Mouse (Mus musculus) kidney, embryonic 15.5 days (tissue): ENCODE results near the gene Tnpo2. TPM values are rescaled to one million over a fixed set of nuclear protein-coding genes. Genes with fewer than 3 reads are reported as not detected.

Source experiments
- ATAC-seq: fragments of 200-750 bp; cut with Nextera tagmentation; replicated peaks from 2 replicates; pipeline ENCODE4 v1.8.0; 2017; ENCODE audit warnings: moderate TSS enrichment; ENCODE audit not compliant: low FRiP score
- H3K27ac ChIP-seq: fragments of 300-500 bp; sonication (generic); 2 replicates; pipeline ENCODE4 v1.5.1; 2015; ENCODE audit warnings: mild to moderate bottlenecking, inconsistent platforms
- H3K27me3 ChIP-seq: fragments of 300-500 bp; sonication (generic); 2 replicates; pipeline ENCODE4 v1.6.1; 2015; ENCODE audit warnings: inconsistent platforms
- H3K36me3 ChIP-seq: fragments of 300-500 bp; sonication (generic); 2 replicates; pipeline ENCODE4 v1.6.1; 2015; ENCODE audit warnings: inconsistent platforms
- H3K4me1 ChIP-seq: fragments of 300-500 bp; sonication (generic); 2 replicates; pipeline ENCODE4 v1.6.1; 2015; ENCODE audit warnings: inconsistent platforms
- H3K4me2 ChIP-seq: fragments of 300-500 bp; sonication (generic); 2 replicates; pipeline ENCODE4 v1.6.1; 2015; ENCODE audit warnings: moderate library complexity, mild to moderate bottlenecking, inconsistent platforms
- H3K4me3 ChIP-seq: fragments of 300-500 bp; sonication (generic); replicated peaks from 2 replicates; pipeline ENCODE4 v1.5.1; 2015; ENCODE audit warnings: mild to moderate bottlenecking, inconsistent platforms
- H3K9ac ChIP-seq: fragments of 300-500 bp; sonication (generic); 2 replicates; pipeline ENCODE4 v1.6.1; 2015; ENCODE audit warnings: mild to moderate bottlenecking, inconsistent platforms
- H3K9me3 ChIP-seq: fragments of 300-500 bp; sonication (generic); replicated peaks from 2 replicates; pipeline ENCODE4 v1.6.1; 2016; ENCODE audit warnings: inconsistent platforms
- WGBS: fragments of 180-500 bp; shearing (Covaris S2); methylation state at CpG from one replicate; pipeline ENCODE4 v1.1.7; 2015; ENCODE audit warnings: mixed read lengths; 5-methylcytosine and 5-hydroxymethylcytosine counted together
- polyA plus RNA-seq: library from polyadenylated mRNA; unstranded; fragments of >200 nt; fragmentation: Nextera tagmentation; extraction: Ambion mirVana; gene quantifications from 2 replicates; pipeline ENCODE4 v1.2.1, GENCODE M21; 2015

Gene Tnpo2
- polyA plus RNA-seq, 1 experiment from 2014 or later: 30.0 TPM

DNA sequence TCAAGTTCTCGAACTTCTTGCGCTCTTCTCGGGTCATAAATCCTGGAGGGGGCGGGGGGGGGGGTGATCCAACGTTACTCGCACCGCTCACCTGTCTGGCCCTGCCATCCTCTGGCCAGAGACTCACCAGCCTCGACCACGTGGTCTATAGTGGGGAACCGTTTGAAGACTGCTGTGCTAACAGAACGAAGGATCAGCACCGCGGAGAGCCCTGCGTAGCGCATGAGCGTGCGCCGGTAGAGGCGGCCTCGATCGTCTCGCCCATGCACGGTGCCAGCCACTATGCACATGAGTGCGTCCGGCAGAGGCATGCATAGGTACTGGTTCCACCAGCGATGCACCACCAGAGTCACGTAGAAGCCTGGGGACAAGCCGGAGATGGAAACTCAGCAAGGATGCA is 25.5 kb upstream of the Tnpo2 start:
- Histone ChIP-seq H3K27me3 (peaks cover 67% of the 10 kb centered on the region), H3K27ac (no peak overlapping the region), H3K36me3 (no peaks in the 10 kb centered on the region), H3K4me1 (peaks cover 12% of the 10 kb centered on the region), H3K9ac (no peak overlapping the region), H3K4me3 (no peak overlapping the region), H3K4me2 (peak overlapping the region; percentile 14; the same call in 1 of the 2 replicates), H3K9me3 (no peaks in the 10 kb centered on the region)
- no peak for ATAC-seq
- WGBS: 13% methylated on average over 28 of the region's 28 CpGs

DNA sequence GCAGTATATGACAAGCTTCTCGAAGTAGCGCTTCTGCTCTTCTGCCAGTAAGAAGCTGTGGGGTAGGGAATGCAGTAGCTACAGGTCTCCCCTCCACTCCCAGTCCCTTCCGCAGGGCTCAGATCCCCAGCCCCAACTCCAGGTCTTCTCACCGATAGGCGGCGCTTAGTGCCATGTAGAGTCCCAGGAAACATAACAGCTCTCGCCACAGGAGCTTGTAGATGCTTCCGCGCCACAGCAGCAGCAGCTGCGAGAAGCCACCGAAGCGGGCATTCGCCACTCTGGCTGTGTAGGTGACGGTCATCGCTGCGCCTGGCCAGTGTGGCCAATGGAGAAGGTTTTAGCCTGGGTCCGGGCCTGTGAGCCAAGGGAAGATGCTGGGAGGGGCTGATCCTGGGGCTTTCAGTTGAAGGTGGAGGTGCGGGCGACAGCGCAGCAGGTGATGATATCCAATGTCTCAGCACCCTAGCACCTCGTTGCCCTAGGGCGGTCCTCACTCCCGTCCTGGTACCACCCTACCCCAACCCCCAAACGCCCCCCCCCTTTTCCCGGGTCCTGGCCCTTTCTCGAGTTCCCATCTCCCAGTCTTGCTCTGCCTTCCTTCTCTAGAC is 23.4 kb upstream of the Tnpo2 start:
- ATAC-seq: no peak; the same call in 1 of the 2 replicates
- H3K27me3 ChIP-seq: peaks cover 53% of the 10 kb centered on the region

DNA sequence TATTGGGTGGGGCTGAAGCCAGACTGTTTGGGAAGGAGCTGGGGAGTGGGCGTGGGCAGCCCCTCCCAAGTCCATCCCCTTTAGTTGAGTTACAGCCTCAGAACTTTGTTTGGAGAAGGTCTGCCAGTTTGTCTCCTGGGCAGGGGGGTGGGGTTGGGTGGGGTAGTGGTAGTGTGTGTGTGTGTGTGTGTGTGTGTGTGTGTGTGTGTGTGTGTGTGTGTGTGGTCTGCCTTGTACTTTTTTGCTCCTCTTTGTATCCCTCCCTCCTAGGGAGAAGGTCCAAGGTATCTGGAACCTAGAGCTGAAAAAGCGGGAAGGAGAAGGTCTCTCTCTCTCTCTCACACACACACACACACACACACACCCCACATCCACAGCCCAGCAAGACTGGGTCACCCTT is 22.3 kb upstream of the Tnpo2 start, which contains the start of gene Best2:
Best2 (minus strand) TSS at position 101 of the 400 bp plus-strand sequence.
- H3K4me1 ChIP-seq: peaks cover 12% of the 10 kb centered on the region
- WGBS: 56% methylated on average over 2 of the region's 2 CpGs
- no peaks in the 10 kb centered on the region for H3K9me3 ChIP-seq
- H3K9ac ChIP-seq: peak within 1 kb of the TSS; percentile 43
- ATAC-seq: no peak
- H3K4me2 ChIP-seq: peak within 1 kb of the TSS; percentile 67
- H3K36me3 ChIP-seq: peaks cover 23% of the 10 kb centered on the region
- peak within 1 kb of the TSS; percentile 37 for H3K4me3 ChIP-seq
- H3K27me3 ChIP-seq: peaks cover 44% of the 10 kb centered on the region
- H3K27ac ChIP-seq: no peak within 1 kb of the TSS

More for the DNA sequence above, 23.4 kb upstream of the Tnpo2 start:
- peak overlapping the region; percentile 37 for H3K4me3 ChIP-seq
- 3% methylated on average over 24 of the region's 26 CpGs for WGBS
- peaks cover 12% of the 10 kb centered on the region for H3K36me3 ChIP-seq
- H3K4me2 ChIP-seq: peak overlapping the region; percentile 67
- peaks cover 12% of the 10 kb centered on the region for H3K4me1 ChIP-seq
- H3K27ac ChIP-seq: no peak overlapping the region
- H3K9me3 ChIP-seq: no peaks in the 10 kb centered on the region
- peak overlapping the region; percentile 43 for H3K9ac ChIP-seq

DNA sequence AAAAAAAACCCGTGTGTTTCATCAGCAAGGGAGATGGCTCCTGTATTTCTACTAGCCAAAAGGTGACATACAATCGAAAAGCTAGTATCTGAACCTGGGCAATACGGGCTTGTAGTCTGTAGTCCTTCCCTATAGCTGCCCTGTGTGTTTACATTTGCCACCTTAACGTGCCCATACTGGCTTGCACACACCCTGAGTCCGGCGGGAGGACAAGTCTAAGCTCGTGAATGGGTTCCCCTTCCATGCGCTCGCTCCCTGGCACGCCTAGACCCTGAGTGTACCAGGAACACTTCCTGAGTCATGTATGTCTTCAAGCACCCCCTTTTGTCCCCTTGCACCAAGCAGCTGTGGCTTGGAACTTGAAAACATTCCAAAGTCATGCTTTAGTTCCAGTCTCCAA is 20.0 kb upstream of the Tnpo2 start:
- Histone ChIP-seq H3K9ac (no peak overlapping the region), H3K36me3 (peaks cover 46% of the 10 kb centered on the region), H3K27me3 (peaks cover 28% of the 10 kb centered on the region), H3K27ac (no peak overlapping the region), H3K4me1 (peaks cover 6% of the 10 kb centered on the region), H3K4me3 (no peak overlapping the region), H3K9me3 (no peaks in the 10 kb centered on the region), H3K4me2 (no peak overlapping the region)
- ATAC-seq: no peak
- 74% methylated on average over 10 of the region's 10 CpGs for WGBS

DNA sequence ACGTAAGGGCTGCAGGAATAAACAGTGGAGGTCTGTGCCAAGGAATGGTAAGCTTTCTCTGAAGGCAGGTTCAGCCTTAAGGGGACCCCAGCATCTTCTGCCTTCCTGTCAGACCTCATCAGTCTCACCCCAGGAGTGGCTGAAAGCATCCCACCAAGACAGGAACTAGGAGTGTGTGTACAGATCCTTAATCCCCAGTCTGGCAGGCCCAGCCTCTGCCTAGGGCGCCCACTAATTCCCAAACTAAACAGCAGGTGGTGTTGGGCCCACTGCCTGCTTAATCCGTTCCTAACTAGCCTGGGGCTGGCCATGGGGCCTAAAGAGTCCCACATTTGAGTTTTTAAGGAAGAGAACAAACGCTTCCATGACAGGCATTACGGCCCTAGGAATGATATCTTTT is 19.5 kb upstream of the Tnpo2 start:
- no peak overlapping the region for H3K27ac ChIP-seq
- no peak overlapping the region for H3K4me3 ChIP-seq
- ATAC-seq: no peak
- H3K4me2 ChIP-seq: no peak overlapping the region
- 62% methylated on average over 5 of the region's 5 CpGs for WGBS
- H3K27me3 ChIP-seq: peaks cover 25% of the 10 kb centered on the region
- no peak overlapping the region for H3K9ac ChIP-seq
- H3K9me3 ChIP-seq: no peaks in the 10 kb centered on the region
- peaks cover 6% of the 10 kb centered on the region for H3K4me1 ChIP-seq
- peaks cover 50% of the 10 kb centered on the region for H3K36me3 ChIP-seq

DNA sequence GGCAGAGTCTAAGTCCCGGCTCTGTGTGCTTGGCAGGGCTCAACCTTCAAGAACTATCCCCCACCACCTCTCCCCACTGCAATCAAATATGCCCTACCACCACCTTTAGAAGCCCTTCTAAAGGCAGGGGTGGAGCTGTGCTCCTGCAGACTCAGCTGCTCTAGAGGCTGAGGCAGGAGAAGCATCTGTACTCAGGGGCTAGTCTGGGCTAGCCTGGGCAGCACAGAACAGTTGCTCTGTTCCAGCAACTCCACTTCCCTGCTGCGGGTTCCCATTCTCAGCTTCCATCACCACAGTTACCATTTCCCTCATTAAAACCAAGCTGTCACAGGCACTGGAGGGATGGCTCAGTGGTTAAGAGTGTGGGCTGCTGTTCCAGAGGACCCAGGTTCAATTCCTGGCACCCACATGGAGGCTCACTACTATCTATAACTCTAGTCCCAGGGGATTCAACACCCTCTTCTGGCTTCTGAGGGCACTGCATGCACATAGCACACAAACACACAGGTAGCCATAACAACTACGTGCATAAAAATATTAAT is 15.1 kb upstream of the Tnpo2 start:
- Histone ChIP-seq H3K4me2 (no peak overlapping the region), H3K4me1 (peaks cover 23% of the 10 kb centered on the region), H3K4me3 (no peak overlapping the region), H3K27ac (no peak overlapping the region), H3K36me3 (peaks cover 69% of the 10 kb centered on the region), H3K9me3 (no peaks in the 10 kb centered on the region), H3K27me3 (no peaks in the 10 kb centered on the region), H3K9ac (no peak overlapping the region)
- ATAC-seq: no peak
- 91% methylated on average over 3 of the region's 3 CpGs for WGBS

DNA sequence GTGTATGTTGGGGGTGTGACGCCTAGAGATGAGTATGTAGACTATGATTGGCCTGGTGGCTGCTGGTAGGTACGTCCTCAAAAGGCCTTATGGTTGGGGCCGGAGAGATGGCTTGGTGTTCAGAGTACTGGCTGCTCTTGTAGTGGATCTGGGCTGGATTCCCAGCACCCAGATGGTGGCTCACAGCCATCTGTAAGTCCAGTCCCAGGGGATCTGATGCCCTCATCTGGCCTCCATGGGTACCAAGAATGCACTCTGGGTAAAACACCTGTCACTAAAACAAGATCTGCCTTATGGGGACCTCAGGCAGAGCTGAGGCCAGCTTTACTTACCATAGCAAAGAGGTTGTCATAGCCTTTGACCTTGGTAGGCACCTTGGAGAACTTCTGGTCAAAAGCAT is 12.9 kb upstream of the Tnpo2 start:
- Histone ChIP-seq H3K4me3 (peak overlapping the region; percentile 99; the same call in 1 of the 2 replicates), H3K4me2 (peak overlapping the region; percentile 85), H3K4me1 (peaks cover 34% of the 10 kb centered on the region), H3K36me3 (peaks cover 52% of the 10 kb centered on the region), H3K9ac (no peak overlapping the region), H3K9me3 (no peaks in the 10 kb centered on the region), H3K27ac (no peak overlapping the region), H3K27me3 (no peaks in the 10 kb centered on the region)
- WGBS: 89% methylated on average over 3 of the region's 3 CpGs
- ATAC-seq: no peak

DNA sequence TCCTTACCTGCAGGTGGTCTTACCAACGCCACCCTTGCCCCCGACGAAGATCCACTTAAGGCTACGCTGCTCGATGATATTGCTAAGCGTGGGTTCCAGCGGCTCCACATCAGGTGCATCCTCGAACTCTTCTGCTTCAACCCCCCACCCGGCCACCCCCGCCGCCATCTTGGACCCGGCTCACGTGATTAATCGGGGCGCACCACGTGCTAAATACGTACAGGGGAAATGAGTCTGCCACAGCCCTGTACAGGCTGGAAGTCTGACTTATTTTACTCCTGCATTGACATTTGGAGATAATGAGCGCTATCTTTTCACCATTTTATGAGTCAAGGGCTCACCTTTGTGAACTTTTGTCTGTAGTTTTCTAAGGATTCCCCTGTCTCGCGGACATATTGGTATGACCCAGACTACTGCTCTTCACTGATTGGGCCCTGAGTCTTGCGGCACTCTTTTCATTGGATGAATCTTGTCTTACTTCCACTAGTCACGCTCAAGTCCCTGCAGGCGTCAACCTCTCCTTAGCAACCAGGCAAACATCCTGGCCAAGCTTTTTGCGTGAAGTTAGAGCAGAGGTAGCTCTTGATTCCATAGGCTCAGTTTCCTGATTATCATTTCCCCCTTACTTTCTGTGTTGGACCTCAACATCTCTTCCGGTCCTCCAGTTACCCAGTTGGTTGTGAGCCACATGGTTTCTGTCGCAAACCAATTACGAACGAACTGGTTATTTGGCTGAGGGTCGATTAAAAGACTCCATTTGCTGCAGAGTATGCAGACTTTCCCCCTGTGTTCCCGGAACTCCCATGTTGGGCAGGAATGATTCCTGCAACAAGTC is 11.4 kb upstream of the Tnpo2 start, which contains the start of gene Asna1:
Asna1 (minus strand) TSS at position 184 of the 835 bp plus-strand sequence.
- peak; percentile 92 for ATAC-seq
- peak within 1 kb of the TSS; percentile 85 for H3K4me2 ChIP-seq
- H3K4me1 ChIP-seq: peaks cover 39% of the 10 kb centered on the region

DNA sequence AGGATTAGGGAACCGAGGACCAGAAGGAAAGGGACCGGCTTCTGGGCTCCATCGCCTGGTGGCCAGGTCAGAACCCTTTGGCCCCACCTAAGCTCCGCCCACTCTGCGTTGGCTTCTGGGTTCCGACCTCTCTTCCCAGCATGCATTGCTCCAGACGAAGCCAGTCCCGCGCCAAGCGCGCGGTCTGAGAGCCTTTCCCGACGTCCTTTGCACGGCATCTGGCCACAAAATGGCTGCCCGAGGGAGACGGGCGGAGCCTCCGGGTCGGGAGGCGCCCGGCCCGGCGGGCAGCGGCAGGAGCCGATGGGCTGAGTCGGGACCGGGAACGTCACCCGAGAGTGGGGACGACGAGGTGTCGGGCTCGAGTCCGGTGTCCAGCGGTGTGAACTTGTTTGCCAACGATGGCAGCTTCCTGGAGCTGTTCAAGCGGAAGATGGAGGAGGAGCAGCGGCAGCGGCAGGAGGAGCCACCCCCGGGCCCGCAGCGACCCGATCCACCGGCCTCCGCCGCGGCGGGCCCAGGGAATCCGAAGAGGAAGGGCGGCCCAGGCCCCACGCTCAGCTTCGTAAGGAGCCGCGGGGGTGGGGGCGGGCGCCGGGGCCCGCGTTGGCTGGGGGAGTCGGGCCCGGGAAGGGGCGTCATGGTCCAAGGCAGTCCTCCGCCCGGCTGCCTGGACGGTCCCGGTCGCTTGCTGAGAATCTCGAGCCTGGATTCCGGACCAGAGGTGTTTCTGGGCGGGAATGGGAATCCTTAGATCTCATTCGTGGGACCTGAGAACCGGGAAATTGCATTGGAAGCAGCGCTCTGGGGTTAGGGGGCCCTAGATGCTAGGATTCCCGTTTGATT is 9.8 kb upstream of the Tnpo2 start, which contains the start of gene Trir:
Trir (plus strand) TSS at position 154 of the 846 bp plus-strand sequence.
- H3K9me3 ChIP-seq: no peaks in the 10 kb centered on the region
- under 1% methylated on average over 75 of the region's 75 CpGs for WGBS
- peaks cover 50% of the 10 kb centered on the region for H3K36me3 ChIP-seq
- peaks cover 39% of the 10 kb centered on the region for H3K4me1 ChIP-seq
- H3K27ac ChIP-seq: peak within 1 kb of the TSS; percentile 93
- peak within 1 kb of the TSS; percentile 99 for H3K9ac ChIP-seq
- H3K4me2 ChIP-seq: peak within 1 kb of the TSS; percentile 85
- H3K4me3 ChIP-seq: peak within 1 kb of the TSS; percentile 99
- peak; percentile 84 for ATAC-seq
- H3K27me3 ChIP-seq: no peaks in the 10 kb centered on the region

More for the DNA sequence above, 11.4 kb upstream of the Tnpo2 start, which contains the start of gene Asna1:
- Histone ChIP-seq H3K9me3 (no peaks in the 10 kb centered on the region), H3K9ac (peak within 1 kb of the TSS; percentile 83), H3K4me3 (peak within 1 kb of the TSS; percentile 99), H3K27ac (peak within 1 kb of the TSS; percentile 93), H3K27me3 (no peaks in the 10 kb centered on the region), H3K36me3 (peaks cover 51% of the 10 kb centered on the region)
- WGBS: 5% methylated on average over 30 of the region's 30 CpGs

DNA sequence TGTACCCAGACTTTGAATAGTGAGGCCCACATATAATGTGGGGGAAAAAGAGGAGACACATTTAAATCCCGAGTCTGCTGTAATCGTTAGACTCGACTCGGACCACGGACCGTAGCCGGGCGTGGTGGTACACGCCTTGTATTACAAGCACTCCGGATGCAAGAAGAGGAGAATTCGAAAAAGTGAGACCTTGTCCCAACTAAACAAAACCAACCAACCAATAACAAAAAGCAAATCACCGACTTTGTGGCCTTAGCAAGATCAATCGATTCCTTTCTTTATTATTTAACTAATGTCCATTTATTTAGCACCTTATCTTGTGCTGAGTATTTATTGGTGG is 9.2 kb upstream of the Tnpo2 start:
- peak overlapping the region; percentile 99 for H3K4me3 ChIP-seq
- H3K4me1 ChIP-seq: peaks cover 39% of the 10 kb centered on the region
- peaks cover 50% of the 10 kb centered on the region for H3K36me3 ChIP-seq
- under 1% methylated on average over 13 of the region's 13 CpGs for WGBS
- no peak for ATAC-seq
- no peaks in the 10 kb centered on the region for H3K27me3 ChIP-seq
- H3K9ac ChIP-seq: peak overlapping the region; percentile 99
- peak overlapping the region; percentile 93 for H3K27ac ChIP-seq
- H3K4me2 ChIP-seq: peak overlapping the region; percentile 85
- no peaks in the 10 kb centered on the region for H3K9me3 ChIP-seq

DNA sequence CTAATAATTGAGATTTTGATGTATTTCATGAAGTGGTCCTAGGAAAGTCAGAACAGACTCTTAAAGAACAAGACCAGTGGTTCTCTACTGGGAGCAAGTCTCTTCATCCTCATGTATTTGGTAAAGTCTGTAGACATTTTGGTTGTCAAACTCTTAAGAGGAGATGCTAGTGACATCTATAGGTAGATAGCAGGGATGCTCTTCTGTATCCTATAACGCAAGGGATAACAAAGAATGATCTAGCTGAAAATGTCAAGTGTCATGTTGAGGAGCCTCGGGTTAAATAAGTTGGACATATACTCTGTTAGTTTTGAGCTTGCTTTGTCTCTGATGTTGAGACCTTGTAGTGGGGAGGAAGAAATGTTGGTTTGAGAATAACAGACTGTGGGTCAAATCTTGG is 8.8 kb upstream of the Tnpo2 start:
- Histone ChIP-seq H3K4me3 (peak overlapping the region; percentile 99), H3K9ac (peak overlapping the region; percentile 99), H3K27ac (no peak overlapping the region), H3K9me3 (no peaks in the 10 kb centered on the region), H3K4me2 (peak overlapping the region; percentile 85), H3K36me3 (peaks cover 51% of the 10 kb centered on the region), H3K4me1 (peaks cover 39% of the 10 kb centered on the region), H3K27me3 (no peaks in the 10 kb centered on the region)
- no peak for ATAC-seq
- 16% methylated on average over 2 of the region's 2 CpGs for WGBS
